Mouse (Mus musculus) spleen, postnatal 10 days (tissue): ENCODE results near the gene Prdm1.

ENCODE experiments used
- DNase-seq, 2 experiments: peaks; one replicate each; pipeline ENCODE4 v3.0.0; 2021 to 2022; ENCODE audit warnings: low spot score in 2 of 2

Prdm1 gene

DNA sequence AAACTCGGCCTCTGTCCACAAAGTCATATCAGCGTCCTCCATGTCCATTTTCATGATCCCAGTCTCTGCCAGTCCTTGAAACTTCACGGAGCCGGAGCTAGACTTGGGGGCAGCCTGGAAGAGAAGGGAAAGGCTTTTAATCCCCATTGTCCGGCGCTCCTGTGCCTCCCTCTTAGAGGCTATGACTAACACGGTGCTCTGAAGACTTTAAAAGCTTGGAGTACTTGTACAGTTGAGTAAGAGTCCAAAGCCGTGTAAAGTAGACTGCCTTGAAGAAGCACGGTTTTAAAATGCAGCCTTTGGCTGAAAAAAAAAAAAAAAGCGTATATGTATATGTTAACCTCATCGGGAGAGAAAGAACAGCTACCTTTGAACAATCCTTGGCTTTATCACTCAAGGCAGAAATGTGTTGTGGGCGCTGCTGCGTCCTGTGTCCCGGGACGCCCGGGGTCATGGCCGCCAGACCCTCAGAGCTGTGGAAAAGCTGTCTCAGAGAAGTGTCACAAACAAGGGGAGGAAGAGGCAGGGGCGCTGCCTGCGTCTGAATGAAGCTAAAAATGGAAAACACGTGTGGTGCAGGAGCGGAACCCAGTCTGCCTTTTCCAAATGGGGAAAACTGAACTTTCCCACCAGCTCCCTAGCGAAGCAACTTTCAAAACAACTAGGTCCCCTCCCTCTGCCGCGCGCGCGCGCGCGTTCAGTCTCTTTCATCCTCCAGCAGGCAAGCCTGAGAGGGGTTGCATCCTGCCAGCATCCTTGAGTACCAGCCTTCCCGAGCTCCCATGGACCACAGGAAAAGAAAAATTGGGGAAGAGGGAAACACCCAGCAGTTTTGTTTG, 71.3 kb downstream of the Prdm1 start:
- peak in 1 of 2 experiments; percentile 30 for DNase-seq

DNA sequence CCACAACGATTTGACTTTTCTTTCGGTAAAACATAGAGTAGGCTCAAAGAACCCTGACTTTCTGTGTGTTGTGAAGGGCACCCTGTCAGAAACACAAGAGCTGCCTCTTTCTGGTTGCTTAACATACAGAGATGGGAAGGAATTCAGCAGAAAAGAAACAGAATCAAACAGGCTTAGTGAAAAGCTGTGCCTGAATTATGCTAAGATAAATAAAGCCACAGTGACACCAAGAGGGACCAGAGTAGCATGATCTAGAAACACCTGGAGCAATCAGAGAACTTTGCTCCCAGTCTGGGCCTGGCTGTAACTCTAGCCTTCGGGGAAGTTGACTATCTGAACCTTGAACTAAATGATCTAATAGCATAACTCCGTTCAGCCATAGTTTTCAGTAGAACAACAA, 73.5 kb downstream of the Prdm1 start:
- no peak for DNase-seq

- no peak for DNase-seq
These were observed 74.2 kb downstream of the Prdm1 start for GRCm38 (mm10) chr10:44454111-44454510.

DNA sequence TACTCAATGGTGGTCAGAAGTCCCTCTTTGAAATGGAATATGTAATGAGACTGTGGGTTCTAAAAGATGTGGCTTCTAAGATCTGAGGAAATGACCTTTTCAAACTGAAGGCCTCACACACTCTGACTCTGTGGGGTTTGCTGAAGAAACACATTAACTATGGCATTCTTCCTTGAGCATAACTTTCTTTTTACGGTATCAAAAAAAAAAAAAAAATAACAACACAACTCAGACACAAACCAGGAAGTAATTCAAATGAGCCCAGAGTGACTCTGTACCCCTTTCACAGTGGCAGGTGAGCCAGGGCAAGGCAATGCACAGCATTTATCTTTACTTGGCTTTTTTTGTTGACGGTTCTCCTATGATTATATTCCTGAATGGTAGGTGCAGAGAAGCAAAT, 77.5 kb downstream of the Prdm1 start:
- DNase-seq, result no peak

DNA sequence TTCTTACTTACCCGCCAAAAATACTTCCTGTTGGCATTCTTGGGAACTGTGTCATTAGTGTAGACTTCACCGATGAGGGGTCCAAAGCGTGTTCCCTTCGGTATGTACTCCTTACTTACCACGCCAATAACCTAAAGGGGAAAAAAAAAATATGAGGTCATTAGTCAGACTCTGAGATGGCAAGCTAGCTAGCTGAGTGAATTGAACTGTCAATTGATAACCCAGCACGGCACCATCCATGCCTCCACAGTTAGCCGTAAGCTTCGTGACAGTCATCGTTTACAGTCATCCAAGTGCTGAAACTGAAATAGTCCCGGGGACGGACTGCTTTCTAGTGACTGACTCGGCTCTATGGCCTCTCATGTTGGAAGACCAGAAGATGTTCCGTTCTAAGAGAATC, 78.2 kb downstream of the Prdm1 start:
- DNase-seq, result no peak

GRCm38 (mm10) chr10:44449666-44450065, 78.6 kb downstream of the Prdm1 start:
- no peak for DNase-seq

- DNase-seq, result peak in 1 of 2 experiments; percentile 51
These were observed 80.1 kb downstream of the Prdm1 start for GRCm38 (mm10) chr10:44448165-44448564.

DNA sequence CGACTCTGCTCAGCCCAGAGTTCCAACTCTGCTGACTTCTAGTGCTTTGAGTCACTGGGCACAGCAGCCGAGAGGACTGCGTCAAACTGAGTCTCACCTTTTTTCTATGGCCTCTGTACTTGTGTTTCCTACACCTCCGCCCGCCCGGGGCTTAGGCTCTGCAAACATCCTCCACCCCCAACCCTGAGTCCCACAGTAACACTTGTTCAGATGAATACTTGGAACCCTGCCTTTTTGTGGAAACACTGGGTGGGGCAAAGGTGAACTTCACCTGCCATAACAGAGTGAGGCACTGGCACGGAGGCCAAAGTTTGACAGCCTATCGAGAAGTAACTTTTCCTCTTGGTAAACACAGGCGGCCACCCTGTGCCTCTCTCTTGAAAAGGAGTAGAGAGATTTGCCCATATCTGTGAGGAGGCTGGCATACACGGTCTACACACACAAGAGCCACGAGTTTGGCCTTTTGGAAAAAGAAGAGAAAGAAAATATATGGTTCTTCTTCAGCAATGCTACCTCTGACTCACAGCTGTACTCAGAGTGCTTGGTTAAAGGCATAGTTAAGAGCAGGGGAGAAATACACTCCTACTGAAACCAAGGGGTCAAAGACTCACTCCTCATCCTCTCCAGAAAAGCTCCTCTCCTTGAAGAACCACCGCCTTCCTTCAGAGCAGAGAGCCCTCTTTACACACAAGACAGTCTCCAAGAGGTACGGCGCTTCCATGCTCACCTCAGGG, 80.7 kb downstream of the Prdm1 start:
- no peak for DNase-seq

- DNase-seq, result no peak
These were observed 81.3 kb downstream of the Prdm1 start for GRCm38 (mm10) chr10:44447001-44447400.

DNA sequence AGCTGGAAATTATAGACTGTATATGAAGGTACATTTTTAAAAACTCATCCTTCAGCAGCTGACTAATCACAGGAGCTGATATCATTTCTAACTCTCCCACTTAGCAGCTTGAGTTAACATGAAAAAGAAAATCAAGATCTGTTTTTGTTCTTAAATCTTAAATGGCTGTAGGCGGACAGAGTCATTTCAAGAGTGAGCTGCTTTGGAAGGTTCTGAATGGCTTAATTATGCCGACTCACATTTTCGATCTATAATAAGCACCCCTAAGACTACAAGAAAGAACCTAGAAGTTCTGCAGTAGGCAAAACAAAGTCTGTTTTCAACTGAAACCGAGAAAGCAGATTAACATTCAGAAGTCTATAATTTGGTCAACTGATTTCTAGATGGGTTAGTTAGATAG, 83.9 kb downstream of the Prdm1 start:
- DNase-seq, result no peak

DNA sequence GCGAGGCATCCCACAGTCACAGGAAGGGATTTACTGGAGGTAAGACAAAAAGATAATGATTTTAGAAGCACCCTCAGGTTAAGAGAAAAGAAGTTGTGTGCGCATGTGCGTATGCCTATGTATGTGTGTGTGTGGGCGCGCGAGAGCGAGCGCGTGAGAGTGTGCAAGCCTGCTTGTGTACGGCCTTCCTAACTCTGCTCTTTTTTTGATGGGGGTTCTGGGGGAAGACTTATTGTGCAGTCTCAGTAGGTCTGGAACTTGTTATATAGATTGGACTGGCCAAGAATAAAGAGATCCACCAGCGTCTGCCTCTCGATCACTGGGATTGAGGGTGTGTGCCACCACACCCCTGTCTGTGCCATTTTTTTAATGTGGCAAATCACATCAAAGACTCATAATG, 84.6 kb downstream of the Prdm1 start:
- no peak for DNase-seq

DNA sequence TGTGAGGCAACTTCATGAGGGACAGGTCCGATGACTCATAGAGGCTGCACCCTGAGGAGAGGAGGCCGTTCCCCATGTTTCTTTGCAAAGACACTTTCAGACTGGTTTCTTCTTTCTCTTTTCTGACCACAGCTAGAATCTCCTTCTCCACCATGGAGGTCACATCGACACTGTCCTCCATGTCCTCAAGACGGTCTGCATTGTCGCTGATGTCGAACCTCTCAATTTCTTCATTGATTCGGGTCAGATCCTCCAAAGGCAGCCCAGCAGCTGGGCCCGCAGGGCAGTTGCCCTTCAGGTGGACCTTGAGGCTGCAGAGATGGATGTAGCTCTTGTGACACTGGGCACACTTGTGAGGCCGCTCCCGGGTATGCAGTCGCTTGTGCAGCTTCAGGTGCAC, 88.6 kb downstream of the Prdm1 start:
- no peak for DNase-seq

- no peak for DNase-seq
These were observed 90.7 kb downstream of the Prdm1 start for GRCm38 (mm10) chr10:44437614-44438013.

DNA sequence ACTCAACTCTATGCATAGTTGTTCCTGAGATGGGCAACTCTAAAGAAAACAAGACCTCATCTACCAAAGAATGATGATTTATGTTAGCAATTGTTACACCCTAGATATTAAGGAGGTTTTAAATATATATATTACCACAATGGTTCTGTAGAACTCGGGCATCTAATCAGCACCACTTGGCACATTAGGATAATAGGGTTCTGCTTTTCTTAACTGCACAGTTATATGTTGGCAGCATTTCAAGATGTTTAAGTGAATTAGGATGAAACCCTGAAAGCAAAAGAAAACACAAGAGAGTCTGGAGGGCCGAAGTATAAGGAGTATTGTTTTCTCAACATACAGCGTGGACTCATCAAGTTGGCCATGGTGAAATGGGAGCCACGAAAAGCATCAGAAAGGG, 92.3 kb downstream of the Prdm1 start:
- no peak for DNase-seq

DNA sequence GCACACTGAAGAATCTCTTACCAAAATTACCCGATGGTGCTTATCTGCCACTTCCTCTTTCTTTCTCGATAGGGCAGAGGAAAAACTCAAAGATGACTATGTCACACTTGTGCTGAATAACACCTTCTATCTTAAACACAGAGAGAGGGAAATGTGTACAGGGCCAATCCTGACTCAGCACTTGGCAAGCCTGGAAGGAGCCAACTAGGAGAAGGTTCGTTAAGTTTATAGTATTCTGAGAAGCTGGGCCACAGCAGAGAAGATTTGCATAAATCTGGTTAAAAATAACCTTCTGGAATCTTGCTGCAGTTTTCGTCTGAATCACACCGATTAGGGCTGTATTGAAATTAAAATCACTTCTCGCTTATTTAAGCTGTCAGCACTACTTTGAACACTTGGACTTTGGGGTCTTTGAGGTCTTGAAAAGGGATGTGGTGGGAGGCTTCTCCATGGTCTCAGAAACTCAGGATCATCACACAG, 93.6 kb downstream of the Prdm1 start:
- no peak for DNase-seq

- DNase-seq, result no peak
These were observed 96.1 kb downstream of the Prdm1 start for GRCm38 (mm10) chr10:44432235-44432634.

- no peak for DNase-seq
These were observed 96.6 kb downstream of the Prdm1 start for GRCm38 (mm10) chr10:44431689-44432088.

GRCm38 (mm10) chr10:44429177-44429888, 99.0 kb downstream of the Prdm1 start:
- DNase-seq, result no peak

DNA sequence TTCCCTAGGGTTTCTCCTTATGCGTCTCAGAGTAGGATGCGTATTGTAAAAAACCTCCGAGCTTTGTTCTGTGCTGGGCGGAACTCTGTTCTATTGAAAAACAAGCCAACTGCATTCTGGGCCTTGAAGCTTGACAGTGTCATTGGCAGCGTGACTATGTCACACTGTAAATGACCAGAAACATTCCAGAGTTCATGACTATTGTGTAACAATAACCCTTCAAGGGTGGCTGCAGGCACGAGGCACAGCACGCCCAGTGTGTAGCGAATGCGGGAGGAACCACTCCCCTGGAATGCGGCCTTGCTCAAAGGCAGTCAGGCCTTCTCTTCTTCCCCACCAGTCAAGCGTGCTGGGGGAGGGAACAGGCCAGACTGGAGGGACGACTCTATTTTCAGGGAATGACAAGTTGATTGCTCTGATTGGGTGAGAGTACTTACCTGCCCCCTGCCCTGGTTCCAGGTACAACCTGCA, 100.4 kb downstream of the Prdm1 start:
- no peak for DNase-seq

- no peak for DNase-seq
These were observed 100.9 kb downstream of the Prdm1 start for GRCm38 (mm10) chr10:44427426-44427825.

GRCm38 (mm10) chr10:44425013-44425412, 103.3 kb downstream of the Prdm1 start:
- DNase-seq, result no peak

DNA sequence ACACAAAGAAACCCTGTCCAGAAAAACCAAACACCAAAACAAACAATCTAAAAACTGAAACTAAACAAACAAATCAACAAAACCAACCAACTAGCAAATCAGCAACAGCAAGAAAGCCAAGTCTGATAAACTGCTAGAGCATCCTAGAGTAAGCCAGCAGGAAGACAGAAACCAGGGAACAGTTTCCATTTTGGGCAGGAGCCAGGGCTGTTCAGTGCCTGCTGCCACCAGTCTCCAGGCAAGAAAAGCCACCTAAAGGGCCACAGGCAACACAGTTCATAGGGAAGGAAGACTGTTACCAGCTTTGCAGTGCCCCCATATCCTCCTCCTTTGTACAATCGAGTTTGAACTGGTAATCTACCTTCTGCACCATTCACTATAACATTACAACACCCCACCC, 106.4 kb downstream of the Prdm1 start:
- no peak for DNase-seq
